Mouse (Mus musculus): ENCODE measurements around the gene Rp9. TPM values are rescaled to one million over a fixed set of nuclear protein-coding genes. Genes with fewer than 3 reads are reported as not detected.
"Not testable (repeated sequence)": the region's sequence is repeated elsewhere in the genome, so short reads cannot be mapped to it uniquely, and the experiment has no call there.

Rp9 gene
- polyA plus RNA-seq, 1 experiment = not detected

- TF ChIP-seq POLR2A (IDR thresholded peaks at IDR 0.05; ENCODE audit: insufficient read depth, low read depth, low read length) (no peak), CTCF (IDR thresholded peaks at IDR 0.05; ENCODE audit: insufficient read depth, low read depth, low read length) (no peak)
- H3K4me1 ChIP-seq (ENCODE audit: control insufficient read depth, insufficient read depth, low read length) = no peaks in the 10 kb centered on the region
- WGBS = under 1% methylated on average over 73 of the region's 73 CpGs
- H3K27ac ChIP-seq (ENCODE audit: insufficient read depth, low read depth, low read length) = peak overlapping the region; percentile 77
- peak overlapping the region; percentile 98 for H3K4me3 ChIP-seq (ENCODE audit: insufficient read depth, low read depth, low read length)
Measured at GRCm38 (mm10) chr9:22467371-22468169, 2.0 kb downstream of the Rp9 start.

GRCm38 (mm10) chr9:22466212-22466611, 3.3 kb downstream of the Rp9 start:
- Histone ChIP-seq H3K27ac (ENCODE audit: insufficient read depth, low read depth, low read length) (no peak overlapping the region), H3K4me3 (ENCODE audit: insufficient read depth, low read depth, low read length) (no peak overlapping the region), H3K4me1 (ENCODE audit: control insufficient read depth, insufficient read depth, low read length) (no peaks in the 10 kb centered on the region)
- WGBS = 96% methylated on average over 5 of the region's 5 CpGs
- TF ChIP-seq CTCF (IDR thresholded peaks at IDR 0.05; ENCODE audit: insufficient read depth, low read depth, low read length) (no peak), POLR2A (IDR thresholded peaks at IDR 0.05; ENCODE audit: insufficient read depth, low read depth, low read length) (no peak)

GRCm38 (mm10) chr9:22461946-22462345, 7.6 kb downstream of the Rp9 start:
- no peak for TF ChIP-seq CTCF (IDR thresholded peaks at IDR 0.05; ENCODE audit: insufficient read depth, low read depth, low read length)
- TF ChIP-seq POLR2A (IDR thresholded peaks at IDR 0.05; ENCODE audit: insufficient read depth, low read depth, low read length) = no peak
- H3K4me3 ChIP-seq (ENCODE audit: insufficient read depth, low read depth, low read length) = no peak overlapping the region
- 46% methylated on average over 3 of the region's 3 CpGs for WGBS
- no peaks in the 10 kb centered on the region for H3K4me1 ChIP-seq (ENCODE audit: control insufficient read depth, insufficient read depth, low read length)
- H3K27ac ChIP-seq (ENCODE audit: insufficient read depth, low read depth, low read length) = no peak overlapping the region

- Histone ChIP-seq H3K4me1 (ENCODE audit: control insufficient read depth, insufficient read depth, low read length) (no peaks in the 10 kb centered on the region; the same call in 1 of the 2 replicates), H3K4me3 (ENCODE audit: insufficient read depth, low read depth, low read length) (no peak overlapping the region), H3K27ac (ENCODE audit: insufficient read depth, low read depth, low read length) (no peak overlapping the region)
- TF ChIP-seq CTCF (IDR thresholded peaks at IDR 0.05; ENCODE audit: insufficient read depth, low read depth, low read length) (no peak), POLR2A (IDR thresholded peaks at IDR 0.05; ENCODE audit: insufficient read depth, low read depth, low read length) (no peak)
- WGBS = 88% methylated on average over 11 of the region's 11 CpGs
Measured at GRCm38 (mm10) chr9:22457142-22457835, 12.3 kb downstream of the Rp9 start.

GRCm38 (mm10) chr9:22455041-22455440, 14.5 kb downstream of the Rp9 start:
- Histone ChIP-seq H3K4me3 (ENCODE audit: insufficient read depth, low read depth, low read length) (no peak overlapping the region), H3K4me1 (ENCODE audit: control insufficient read depth, insufficient read depth, low read length) (no peaks in the 10 kb centered on the region; the same call in 1 of the 2 replicates), H3K27ac (ENCODE audit: insufficient read depth, low read depth, low read length) (no peak overlapping the region)
- TF ChIP-seq POLR2A (IDR thresholded peaks at IDR 0.05; ENCODE audit: insufficient read depth, low read depth, low read length) = no peak
- TF ChIP-seq CTCF (IDR thresholded peaks at IDR 0.05; ENCODE audit: insufficient read depth, low read depth, low read length) = no peak

- H3K4me3 ChIP-seq (ENCODE audit: insufficient read depth, low read depth, low read length); H3K27ac ChIP-seq (ENCODE audit: insufficient read depth, low read depth, low read length); H3K4me1 ChIP-seq (ENCODE audit: control insufficient read depth, insufficient read depth, low read length): not testable (repeated sequence)
- WGBS = 92% methylated on average over 8 of the region's 8 CpGs
Measured at GRCm38 (mm10) chr9:22453990-22454389, 15.6 kb downstream of the Rp9 start, which contains the start of gene Gm17545. TSS of gene Gm17545 (plus strand) at chr9:22454290.

GRCm38 (mm10) chr9:22453501-22453924, 16.0 kb downstream of the Rp9 start:
- no peak overlapping the region for H3K27ac ChIP-seq (ENCODE audit: insufficient read depth, low read depth, low read length)
- 86% methylated on average over 10 of the region's 10 CpGs for WGBS
- TF ChIP-seq CTCF (IDR thresholded peaks at IDR 0.05; ENCODE audit: insufficient read depth, low read depth, low read length) (no peak), POLR2A (IDR thresholded peaks at IDR 0.05; ENCODE audit: insufficient read depth, low read depth, low read length) (no peak)

GRCm38 (mm10) chr9:22452697-22453096, 16.8 kb downstream of the Rp9 start:
- H3K27ac ChIP-seq (ENCODE audit: insufficient read depth, low read depth, low read length) = no peak overlapping the region
- H3K4me1 ChIP-seq (ENCODE audit: control insufficient read depth, insufficient read depth, low read length) = no peaks in the 10 kb centered on the region; the same call in 1 of the 2 replicates
- no peak for TF ChIP-seq CTCF (IDR thresholded peaks at IDR 0.05; ENCODE audit: insufficient read depth, low read depth, low read length)
- TF ChIP-seq POLR2A (IDR thresholded peaks at IDR 0.05; ENCODE audit: insufficient read depth, low read depth, low read length) = no peak
- no peak overlapping the region for H3K4me3 ChIP-seq (ENCODE audit: insufficient read depth, low read depth, low read length)
- WGBS = 84% methylated on average over 10 of the region's 10 CpGs

More at GRCm38 (mm10) chr9:22453501-22453924, 16.0 kb downstream of the Rp9 start:
- Histone ChIP-seq H3K4me3 (ENCODE audit: insufficient read depth, low read depth, low read length) (no peak overlapping the region), H3K4me1 (ENCODE audit: control insufficient read depth, insufficient read depth, low read length) (no peaks in the 10 kb centered on the region; the same call in 1 of the 2 replicates)

- WGBS = 92% methylated on average over 6 of the region's 6 CpGs
- TF ChIP-seq POLR2A (IDR thresholded peaks at IDR 0.05; ENCODE audit: insufficient read depth, low read depth, low read length) (no peak), CTCF (IDR thresholded peaks at IDR 0.05; ENCODE audit: insufficient read depth, low read depth, low read length) (no peak)
Measured at GRCm38 (mm10) chr9:22449209-22449608, 20.3 kb downstream of the Rp9 start.

More at GRCm38 (mm10) chr9:22449209-22449608, 20.3 kb downstream of the Rp9 start:
- Histone ChIP-seq H3K4me1 (ENCODE audit: control insufficient read depth, insufficient read depth, low read length) (no peaks in the 10 kb centered on the region; the same call in 1 of the 2 replicates), H3K27ac (ENCODE audit: insufficient read depth, low read depth, low read length) (no peak overlapping the region), H3K4me3 (ENCODE audit: insufficient read depth, low read depth, low read length) (no peak overlapping the region)
